Mouse (Mus musculus) liver, adult 2 months (tissue): ENCODE measurements around the gene Dennd2a. TPM values are rescaled to one million over a fixed set of nuclear protein-coding genes. Genes with fewer than 3 reads are reported as not detected.

Experiments
- DNase-seq: peaks from one replicate; pipeline ENCODE4 v3.0.0-alpha.2; 2011; ENCODE audit warnings: low read depth, low spot score; ENCODE audit errors: extremely low read depth
- H3K27ac ChIP-seq: fragments of 200-500 bp; replicated peaks from 2 replicates; pipeline ENCODE4 v1.5.1; 2012; ENCODE audit warnings: low read depth, mild to moderate bottlenecking, control low read depth, inconsistent platforms, low read length; ENCODE audit not compliant: insufficient read depth
- H3K27me3 ChIP-seq: fragments of 200-500 bp; 2 replicates; pipeline ENCODE4 v1.6.1; 2012; ENCODE audit warnings: mild to moderate bottlenecking, moderate library complexity, low read length, inconsistent platforms; ENCODE audit not compliant: control insufficient read depth, insufficient read depth
- H3K36me3 ChIP-seq: fragments of 200-500 bp; 2 replicates; pipeline ENCODE4 v1.6.1; 2012; ENCODE audit warnings: low read length, inconsistent platforms; ENCODE audit not compliant: control insufficient read depth, insufficient read depth
- H3K4me1 ChIP-seq: fragments of 200-500 bp; 2 replicates; pipeline ENCODE4 v1.6.1; 2011; ENCODE audit warnings: low read length; ENCODE audit not compliant: control insufficient read depth, insufficient read depth
- H3K4me3 ChIP-seq: fragments of 200-500 bp; 2 replicates; pipeline ENCODE4 v1.5.1; 2011; ENCODE audit warnings: low read depth, mild to moderate bottlenecking, control low read depth, low read length, moderate library complexity; ENCODE audit not compliant: insufficient read depth
- H3K79me2 ChIP-seq: fragments of 200-500 bp; 2 replicates; pipeline ENCODE4 v1.6.1; 2012; ENCODE audit warnings: inconsistent platforms, mild to moderate bottlenecking, low read length, moderate library complexity; ENCODE audit not compliant: control insufficient read depth, insufficient read depth
- H3K9ac ChIP-seq: fragments of 200-500 bp; 2 replicates; pipeline ENCODE4 v1.6.1; 2012; ENCODE audit warnings: low read depth, mild to moderate bottlenecking, control low read depth, inconsistent platforms, low read length
- CTCF ChIP-seq: fragments of 200-500 bp; IDR thresholded peaks from 2 replicates; pipeline ENCODE4 v1.5.1; 2011; ENCODE audit warnings: low read depth, low read length, control low read depth
- POLR2A ChIP-seq: fragments of 200-500 bp; IDR thresholded peaks from 2 replicates; pipeline ENCODE4 v1.6.1; 2011; ENCODE audit warnings: low read length, control low read depth; ENCODE audit not compliant: insufficient read depth; ENCODE audit errors: extremely low read depth
- WGBS: fragments of 180-500 bp; shearing (Covaris S2); methylation state at CpG from one replicate; pipeline ENCODE4 v1.1.7; 2018; 5-methylcytosine and 5-hydroxymethylcytosine counted together
- polyA plus RNA-seq: library from polyadenylated mRNA; depleted of rRNA; stranded (reverse); fragments of >200 nt; gene quantifications from 2 replicates; pipeline ENCODE4 v1.2.3, GENCODE M21; 2012
- total RNA-seq: library from RNA; depleted of rRNA; stranded (reverse); fragments of >200 nt; gene quantifications from 2 replicates; pipeline ENCODE4 v1.2.3, GENCODE M21; 2014

Dennd2a gene
- total and polyA plus RNA-seq, 2 experiments, result 1.3 to 2.0 TPM

GRCm38 (mm10) chr6:39455339-39456160, 102.1 kb downstream of the Dennd2a start:
- TF ChIP-seq POLR2A (no peak), CTCF (no peak)
- no peak for DNase-seq
- no peaks in the 10 kb centered on the region for H3K4me1 ChIP-seq
- H3K9ac ChIP-seq, result no peak overlapping the region
- no peak overlapping the region for H3K4me3 ChIP-seq
- no peaks in the 10 kb centered on the region for H3K79me2 ChIP-seq
- no peaks in the 10 kb centered on the region for H3K36me3 ChIP-seq
- H3K27ac ChIP-seq, result no peak overlapping the region
- H3K27me3 ChIP-seq, result no peaks in the 10 kb centered on the region
- WGBS, result 79% methylated on average over 8 of the region's 8 CpGs

GRCm38 (mm10) chr6:39454616-39455015, 103.1 kb downstream of the Dennd2a start:
- TF ChIP-seq CTCF (no peak), POLR2A (no peak)
- Histone ChIP-seq H3K4me1 (no peaks in the 10 kb centered on the region), H3K27ac (no peak overlapping the region), H3K27me3 (no peaks in the 10 kb centered on the region), H3K9ac (no peak overlapping the region), H3K36me3 (no peaks in the 10 kb centered on the region), H3K79me2 (no peaks in the 10 kb centered on the region), H3K4me3 (no peak overlapping the region)
- no peak for DNase-seq
- 64% methylated on average over 2 of the region's 2 CpGs for WGBS

- no peak for DNase-seq
- H3K27ac ChIP-seq, result no peak overlapping the region
- WGBS, result 88% methylated on average over 4 of the region's 4 CpGs
- no peaks in the 10 kb centered on the region for H3K27me3 ChIP-seq
- H3K9ac ChIP-seq, result no peak overlapping the region
- no peak overlapping the region for H3K4me3 ChIP-seq
- H3K4me1 ChIP-seq, result no peaks in the 10 kb centered on the region
- H3K36me3 ChIP-seq, result no peaks in the 10 kb centered on the region
- no peaks in the 10 kb centered on the region for H3K79me2 ChIP-seq
- no peak for TF ChIP-seq POLR2A
- no peak for TF ChIP-seq CTCF
These were observed 104.1 kb downstream of the Dennd2a start for GRCm38 (mm10) chr6:39453564-39453963.

GRCm38 (mm10) chr6:39451033-39451432, 106.6 kb downstream of the Dennd2a start:
- H3K4me1 ChIP-seq, result no peaks in the 10 kb centered on the region
- no peak overlapping the region for H3K4me3 ChIP-seq
- no peak overlapping the region for H3K9ac ChIP-seq
- no peak for DNase-seq
- TF ChIP-seq CTCF (peak; percentile 26; the same call in 1 of the 2 replicates), POLR2A (no peak)
- no peaks in the 10 kb centered on the region for H3K79me2 ChIP-seq
- H3K27ac ChIP-seq, result no peak overlapping the region
- H3K27me3 ChIP-seq, result no peaks in the 10 kb centered on the region
- no peaks in the 10 kb centered on the region for H3K36me3 ChIP-seq
- WGBS, result 87% methylated on average over 3 of the region's 3 CpGs

- no peaks in the 10 kb centered on the region for H3K36me3 ChIP-seq
These were observed 107.1 kb downstream of the Dennd2a start for GRCm38 (mm10) chr6:39450580-39450979.

More at GRCm38 (mm10) chr6:39450580-39450979, 107.1 kb downstream of the Dennd2a start:
- Histone ChIP-seq H3K9ac (no peak overlapping the region), H3K27ac (no peak overlapping the region), H3K4me1 (no peaks in the 10 kb centered on the region), H3K27me3 (no peaks in the 10 kb centered on the region), H3K79me2 (no peaks in the 10 kb centered on the region), H3K4me3 (no peak overlapping the region)
- 89% methylated on average over 4 of the region's 4 CpGs for WGBS
- no peak for DNase-seq
- TF ChIP-seq POLR2A (no peak), CTCF (no peak)
